In genomic region chr5:15972351-15972750, GRCm38 (mm10) we compare ENCODE assay signal across 22 mouse cellular contexts. TPM values are rescaled to one million over a fixed set of nuclear protein-coding genes. Genes with fewer than 3 reads are reported as not detected.
DNase-seq lines count a peak whose midpoint lies in the region; ATAC-seq lines count a peak whose summit lies in the region.
"Had no signal": no experiment of that assay in that cellular context is flagged by ENCODE, and none has a peak within 500 bp of the region (broad histone marks: within the 10 kb centered on the region; RNA-seq: fewer than 3 reads in every experiment).

No protein-coding gene starts in this region.

- H3K36me3 ChIP-seq in heart, embryonic 13.5 days: 0 out of 2 replicates have a peak, but pooled peaks cover 5% of the 10 kb centered on the region
- H3K36me3 ChIP-seq in heart, embryonic 10.5 days: no peaks in the 10 kb centered on the region
- H3K36me3 ChIP-seq: embryonic facial prominence, embryonic 10.5 days; hindbrain, embryonic 12.5 days had no signal

- no peak overlapping the region for H3K9ac ChIP-seq in heart, embryonic 13.5 days
- H3K9ac ChIP-seq: forebrain, embryonic 13.5 days; forebrain, postnatal 0 days; hindbrain, embryonic 12.5 days had no signal

- 54% methylated on average over 1 of the region's 1 CpGs for WGBS in heart, embryonic 13.5 days
- WGBS in heart, embryonic 10.5 days: 67% methylated on average over 1 of the region's 1 CpGs

- DNase-seq in gastrocnemius, adult 8-10 months (ENCODE audit: low spot score in 2 of 2): peak; percentile 12 to 19
- no peak for DNase-seq in gastrocnemius, postnatal 14 days
- no peak for DNase-seq in heart, embryonic 10.5 days (ENCODE audit: low spot score)
- peak; percentile 40 for DNase-seq in gastrocnemius, postnatal 25 days
- DNase-seq in urinary bladder, postnatal 14 days (ENCODE audit: low spot score): no peak
- DNase-seq: adrenal gland, adult 8-10 months; adrenal gland, postnatal 36 days; cerebellum, adult 2 months; cerebellum, postnatal 10 days; forebrain, postnatal 0 days; heart, postnatal 4 days; kidney, adult 8-10 months had no signal

- H3K4me3 ChIP-seq in heart, embryonic 13.5 days: no peak overlapping the region
- H3K4me3 ChIP-seq in heart, embryonic 10.5 days: no peak overlapping the region
- H3K4me3 ChIP-seq: embryonic facial prominence, embryonic 10.5 days; forebrain, embryonic 13.5 days; hindbrain, embryonic 12.5 days had no signal

- no peaks in the 10 kb centered on the region for H3K9me3 ChIP-seq in heart, embryonic 13.5 days
- H3K9me3 ChIP-seq in heart, embryonic 10.5 days: no peaks in the 10 kb centered on the region
- H3K9me3 ChIP-seq: embryonic facial prominence, embryonic 10.5 days; forebrain, embryonic 13.5 days; hindbrain, embryonic 12.5 days had no signal

- H3K4me1 ChIP-seq in heart, embryonic 13.5 days: peaks cover 42% of the 10 kb centered on the region
- peaks cover 7% of the 10 kb centered on the region; the same call in 1 of the 2 replicates for H3K4me1 ChIP-seq in heart, embryonic 10.5 days
- H3K4me1 ChIP-seq: forebrain, embryonic 13.5 days; hindbrain, embryonic 12.5 days had no signal

- peak overlapping the region; percentile 29; the same call in 1 of the 2 replicates for H3K27ac ChIP-seq in heart, embryonic 13.5 days (replicated peaks)
- H3K27ac ChIP-seq in heart, embryonic 10.5 days: no peak overlapping the region
- H3K27ac ChIP-seq: embryonic facial prominence, embryonic 10.5 days; forebrain, embryonic 13.5 days; hindbrain, embryonic 12.5 days had no signal

- ATAC-seq in heart, embryonic 13.5 days (ENCODE audit: extremely low read depth, insufficient number of reproducible peaks, low FRiP score, low TSS enrichment): no peak
- ATAC-seq: activated CD4-positive, CD25-positive, alpha-beta regulatory T cell, adult 4 months; forebrain, embryonic 13.5 days; forebrain, postnatal 0 days; hindbrain, embryonic 16.5 days; inflammation-experienced regulatory T-cells, adult 6 months; intestine, postnatal 0 days; Patski had no signal

- intact Hi-C loops in gastrocnemius, postnatal 14 days (cut with DNase I; ENCODE audit: low total_unique reads): no loop called here

- no peak overlapping the region for H3K4me2 ChIP-seq in heart, embryonic 13.5 days
- H3K4me2 ChIP-seq: forebrain, embryonic 13.5 days; hindbrain, embryonic 12.5 days had no signal

- no peaks in the 10 kb centered on the region for H3K27me3 ChIP-seq in heart, embryonic 13.5 days (replicated peaks)
- no peaks in the 10 kb centered on the region for H3K27me3 ChIP-seq in heart, embryonic 10.5 days (ENCODE audit: insufficient read depth, poor library complexity, severe bottlenecking)
- H3K27me3 ChIP-seq: CH12.LX, Patski had no signal

RNA-seq across cellular contexts. Expression of gene Cacna2d1, which starts 37.9 kb away (rescaled TPM):
- 100 to 1,000 TPM; 242 to 290 (median 257) TPM for total RNA-seq in gastrocnemius, adult 8-10 months (2022)
- 100 to 1,000 TPM; 294 TPM for total RNA-seq in gastrocnemius, postnatal 14 days (2021)
- 17.7 and 20.4 TPM in 2 replicates for polyA plus RNA-seq in heart, embryonic 13.5 days (2015; fragmentation: Nextera tagmentation; extraction: Ambion mirVana)
- polyA plus RNA-seq in heart, embryonic 10.5 days (2016; fragmentation: Nextera tagmentation; extraction: Ambion mirVana): 9.9 and 15.4 TPM in 2 replicates
- 100 to 1,000 TPM; 286 to 312 TPM for total RNA-seq in gastrocnemius, postnatal 25 days (2021)
- polyA plus RNA-seq: inflammation-experienced regulatory T-cells, adult 6 months had no signal

Comparison
In these comparisons a context has a peak if more than half of its experiments do, and no peak if none do; other contexts are left out.
1. DNase-seq: peak in gastrocnemius, adult 8-10 months (2 of 2) and gastrocnemius, postnatal 25 days (single experiment); none in gastrocnemius, postnatal 14 days (single experiment), heart, embryonic 10.5 days (single experiment) and urinary bladder, postnatal 14 days (single experiment).